Mouse (Mus musculus) brain, embryonic 14.5 days (tissue): ENCODE measurements around the gene Atf7ip2.

Experiments
- CTCF ChIP-seq: fragments of 200-500 bp; IDR thresholded peaks from 2 replicates; pipeline ENCODE4 v1.5.1; 2012; ENCODE audit warnings: inconsistent platforms, mild to moderate bottlenecking, moderate library complexity, borderline replicate concordance; ENCODE audit not compliant: insufficient read depth, insufficient read length; ENCODE audit errors: extremely low read depth
- POLR2A ChIP-seq: fragments of 200-500 bp; IDR thresholded peaks from 2 replicates; pipeline ENCODE4 v1.6.1; 2012; ENCODE audit warnings: mild to moderate bottlenecking, inconsistent platforms, borderline replicate concordance; ENCODE audit not compliant: poor library complexity, insufficient read depth, insufficient read length, severe bottlenecking; ENCODE audit errors: extremely low read depth

GRCm38 (mm10) chr16:10227361-10227760 is 34.8 kb downstream of the Atf7ip2 start:
- TF ChIP-seq POLR2A (no peak), CTCF (no peak)
